Mouse (Mus musculus): ENCODE measurements around the gene 2410137M14Rik. TPM values are rescaled to one million over a fixed set of nuclear protein-coding genes. Genes with fewer than 3 reads are reported as not detected.
"Not testable (repeated sequence)": the region's sequence is repeated elsewhere in the genome, so short reads cannot be mapped to it uniquely, and the experiment has no call there.

The 2410137M14Rik gene
- total and polyA plus RNA-seq, 3 experiments: not detected

GRCm38 (mm10) chr17:37022628-37023576, 41.9 kb upstream of the 2410137M14Rik start, which contains the start of gene Mog:
Gene Mog (minus strand): TSS chr17:37023398.
- TF ChIP-seq E2F4 (IDR thresholded peaks at IDR 0.05; ENCODE audit: borderline replicate concordance, low read depth, low read length): no peak
- no peak for TF ChIP-seq POLR2AphosphoS2 (IDR thresholded peaks at IDR 0.05; ENCODE audit: low read length)
- H3K4me1 ChIP-seq (ENCODE audit: control insufficient read depth in 1 of 2, insufficient read depth in 2 of 2, low read length in 2 of 2): no peaks in the 10 kb centered on the region
- no peak for DNase-seq (ENCODE audit: low read depth, low spot score)
- no peak within 1 kb of the TSS for H3K4me3 ChIP-seq (ENCODE audit: control insufficient read depth in 1 of 2, insufficient read depth in 1 of 2, low read depth in 2 of 2, low read length in 2 of 2)
- no peak within 1 kb of the TSS for H3K9ac ChIP-seq (ENCODE audit: control insufficient read depth, low read depth, low read length, poor library complexity, severe bottlenecking)
- H3K27me3 ChIP-seq (ENCODE audit: control insufficient read depth in 1 of 2, insufficient read depth in 2 of 2, low read length in 2 of 2): peaks cover 0 to 4% of the 10 kb centered on the region in 2 experiments; a peak in 3 of 4 replicates
- no peaks in the 10 kb centered on the region for H3K79me2 ChIP-seq (ENCODE audit: control insufficient read depth, insufficient read depth, low read length, poor library complexity)
- no peaks in the 10 kb centered on the region for H3K36me3 ChIP-seq (ENCODE audit: control insufficient read depth in 1 of 2, insufficient read depth in 2 of 2, low read length in 2 of 2)
- H3K27ac ChIP-seq (ENCODE audit: control insufficient read depth, low read depth, low read length): no peak within 1 kb of the TSS
- no peaks in the 10 kb centered on the region for H3K9me3 ChIP-seq (replicated peaks; ENCODE audit: insufficient read depth, low read length)

GRCm38 (mm10) chr17:37019242-37019641, 38.2 kb upstream of the 2410137M14Rik start:
- not testable (repeated sequence) for H3K9ac ChIP-seq (ENCODE audit: control insufficient read depth, low read depth, low read length, poor library complexity, severe bottlenecking); H3K4me1 ChIP-seq (ENCODE audit: control insufficient read depth in 1 of 2, insufficient read depth in 2 of 2, low read length in 2 of 2); H3K36me3 ChIP-seq (ENCODE audit: control insufficient read depth in 1 of 2, insufficient read depth in 2 of 2, low read length in 2 of 2); H3K27ac ChIP-seq (ENCODE audit: control insufficient read depth, low read depth, low read length); H3K9me3 ChIP-seq (replicated peaks; ENCODE audit: insufficient read depth, low read length); DNase-seq (ENCODE audit: low read depth, low spot score); H3K79me2 ChIP-seq (ENCODE audit: control insufficient read depth, insufficient read depth, low read length, poor library complexity); H3K4me3 ChIP-seq (ENCODE audit: control insufficient read depth in 1 of 2, insufficient read depth in 1 of 2, low read depth in 2 of 2, low read length in 2 of 2); H3K27me3 ChIP-seq (ENCODE audit: control insufficient read depth in 1 of 2, insufficient read depth in 2 of 2, low read length in 2 of 2)

GRCm38 (mm10) chr17:37018328-37018727, 37.3 kb upstream of the 2410137M14Rik start:
- H3K4me1 ChIP-seq (ENCODE audit: control insufficient read depth in 1 of 2, insufficient read depth in 2 of 2, low read length in 2 of 2): no peaks in the 10 kb centered on the region
- peaks cover 0 to 9% of the 10 kb centered on the region in 2 experiments for H3K27me3 ChIP-seq (ENCODE audit: control insufficient read depth in 1 of 2, insufficient read depth in 2 of 2, low read length in 2 of 2)
- no peak overlapping the region for H3K4me3 ChIP-seq (ENCODE audit: control insufficient read depth in 1 of 2, insufficient read depth in 1 of 2, low read depth in 2 of 2, low read length in 2 of 2)
- H3K27ac ChIP-seq (ENCODE audit: control insufficient read depth, low read depth, low read length): no peak overlapping the region
- no peak for TF ChIP-seq NRF1 (IDR thresholded peaks at IDR 0.05; ENCODE audit: insufficient read depth, low read depth, low read length, poor library complexity, severe bottlenecking)
- TF ChIP-seq GATA1 (IDR thresholded peaks at IDR 0.05; ENCODE audit: low read depth, low read length): no peak
- no peaks in the 10 kb centered on the region for H3K9me3 ChIP-seq (replicated peaks; ENCODE audit: insufficient read depth, low read length)
- no peak overlapping the region for H3K9ac ChIP-seq (ENCODE audit: control insufficient read depth, low read depth, low read length, poor library complexity, severe bottlenecking)
- DNase-seq (ENCODE audit: low read depth, low spot score): no peak
- no peaks in the 10 kb centered on the region for H3K36me3 ChIP-seq (ENCODE audit: control insufficient read depth in 1 of 2, insufficient read depth in 2 of 2, low read length in 2 of 2)
- no peaks in the 10 kb centered on the region for H3K79me2 ChIP-seq (ENCODE audit: control insufficient read depth, insufficient read depth, low read length, poor library complexity)

- DNase-seq (ENCODE audit: low read depth, low spot score): no peak
These were observed 35.3 kb upstream of the 2410137M14Rik start for GRCm38 (mm10) chr17:37016333-37016732.

More at GRCm38 (mm10) chr17:37016333-37016732, 35.3 kb upstream of the 2410137M14Rik start:
- no peak overlapping the region for H3K27ac ChIP-seq (ENCODE audit: control insufficient read depth, low read depth, low read length)
- no peaks in the 10 kb centered on the region for H3K4me1 ChIP-seq (ENCODE audit: control insufficient read depth in 1 of 2, insufficient read depth in 2 of 2, low read length in 2 of 2)
- no peak overlapping the region for H3K9ac ChIP-seq (ENCODE audit: control insufficient read depth, low read depth, low read length, poor library complexity, severe bottlenecking)
- no peak overlapping the region for H3K4me3 ChIP-seq (ENCODE audit: control insufficient read depth in 1 of 2, insufficient read depth in 1 of 2, low read depth in 2 of 2, low read length in 2 of 2)
- peaks cover 0 to 9% of the 10 kb centered on the region in 2 experiments for H3K27me3 ChIP-seq (ENCODE audit: control insufficient read depth in 1 of 2, insufficient read depth in 2 of 2, low read length in 2 of 2)
- no peaks in the 10 kb centered on the region for H3K9me3 ChIP-seq (replicated peaks; ENCODE audit: insufficient read depth, low read length)
- no peaks in the 10 kb centered on the region for H3K36me3 ChIP-seq (ENCODE audit: control insufficient read depth in 1 of 2, insufficient read depth in 2 of 2, low read length in 2 of 2)
- H3K79me2 ChIP-seq (ENCODE audit: control insufficient read depth, insufficient read depth, low read length, poor library complexity): no peaks in the 10 kb centered on the region
- TF ChIP-seq NRF1 (IDR thresholded peaks at IDR 0.05; ENCODE audit: insufficient read depth, low read depth, low read length, poor library complexity, severe bottlenecking): no peak

Measured in MEL (cell line).